Mouse (Mus musculus): ENCODE measurements around the gene Adamtsl1.

Adamtsl1 gene

DNA sequence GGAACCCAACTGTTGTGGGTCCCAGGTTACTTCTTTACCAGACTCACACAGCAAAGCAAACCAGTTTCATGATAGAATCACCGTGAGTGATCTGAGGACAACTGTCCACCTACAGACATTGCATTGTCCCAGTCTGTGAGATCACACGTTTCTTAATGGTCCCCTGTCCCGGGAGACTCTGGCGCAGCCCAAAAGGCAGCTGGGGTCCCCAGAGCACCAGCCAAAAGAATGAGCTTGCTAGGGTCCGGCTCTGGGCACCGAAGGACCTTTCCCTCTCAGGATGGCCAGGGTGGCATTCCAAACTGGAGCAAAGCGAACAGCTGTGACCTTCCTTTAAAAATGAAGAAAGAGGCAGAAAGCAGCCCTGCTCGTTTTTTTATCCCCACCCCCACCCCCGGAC lies at the start of gene Adamtsl1:
Gene Adamtsl1, plus strand, starts transcription at position 381 of the 400 bp plus-strand sequence.
- DNase-seq (ENCODE audit: low spot score), result no peak

DNA sequence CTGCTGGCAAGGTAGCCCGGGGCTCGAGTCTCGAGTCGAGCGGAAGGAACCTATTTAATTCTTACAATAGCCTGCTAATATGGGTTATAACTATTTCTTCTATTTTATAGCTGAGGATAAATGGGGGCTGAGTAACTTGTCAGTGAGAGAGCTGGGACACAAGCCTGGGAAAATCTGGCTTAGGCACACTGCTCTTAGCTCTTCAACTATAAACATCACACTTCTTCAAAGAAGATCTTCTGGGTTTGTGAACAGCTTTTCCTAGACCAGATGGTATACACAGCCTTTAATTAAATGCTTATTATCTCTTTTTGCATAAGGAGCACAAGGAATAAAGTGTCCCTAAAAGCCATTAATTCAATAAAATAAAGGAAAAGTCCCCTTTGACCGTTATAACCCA lies 30.4 kb upstream of the Adamtsl1 start:
- no peak for DNase-seq (ENCODE audit: low spot score)

DNA sequence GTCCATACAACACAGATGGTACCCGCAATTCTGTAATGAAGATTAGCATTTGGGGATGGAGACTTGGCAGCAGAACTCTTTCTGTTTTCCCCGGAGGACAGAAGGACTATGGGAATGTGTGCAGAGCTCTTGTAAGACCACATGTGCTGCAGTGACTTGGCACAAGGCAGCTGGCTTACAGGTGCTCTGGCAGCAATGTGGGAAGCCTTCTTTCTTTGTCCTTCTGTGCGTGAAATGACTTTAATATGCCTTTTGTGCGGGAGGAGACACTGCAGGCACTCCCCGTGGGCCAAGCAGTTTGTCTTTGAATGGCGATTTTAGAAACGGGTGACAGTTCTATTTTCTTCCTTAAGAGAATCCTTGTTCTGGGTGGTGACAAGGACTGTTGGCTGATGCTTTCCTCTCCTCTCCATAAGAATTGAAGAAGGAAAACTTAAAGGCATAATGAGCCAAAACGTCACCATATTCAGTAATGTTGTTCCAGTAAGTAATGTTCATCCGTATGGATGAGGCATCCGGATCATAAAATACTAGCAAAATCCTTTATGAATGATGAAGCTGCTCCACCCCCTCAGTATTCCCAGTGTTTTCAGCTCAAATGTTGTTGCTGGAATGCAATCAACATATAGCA lies 27.5 kb upstream of the Adamtsl1 start:
- no peak for DNase-seq (ENCODE audit: low spot score)

DNA sequence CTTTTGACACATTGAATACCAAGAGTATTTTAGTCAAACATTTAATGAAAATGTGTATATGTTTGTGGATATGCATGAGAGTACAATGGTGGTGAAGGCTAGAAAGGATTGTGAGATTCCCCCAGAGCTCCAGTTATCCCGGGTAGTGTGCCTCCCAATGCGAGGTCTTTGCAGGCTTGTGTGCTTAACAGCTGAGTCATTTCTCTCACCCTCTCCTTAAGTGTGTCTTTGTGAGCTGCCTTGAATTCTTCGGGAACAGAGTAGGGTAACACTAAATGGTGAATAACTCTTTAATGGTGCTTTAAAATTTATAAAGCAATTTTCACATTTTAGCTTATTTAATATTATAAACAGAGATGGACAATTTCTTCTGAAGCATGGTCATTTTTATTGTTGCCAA lies 8.3 kb upstream of the Adamtsl1 start:
- DNase-seq (ENCODE audit: low spot score), result no peak

DNA sequence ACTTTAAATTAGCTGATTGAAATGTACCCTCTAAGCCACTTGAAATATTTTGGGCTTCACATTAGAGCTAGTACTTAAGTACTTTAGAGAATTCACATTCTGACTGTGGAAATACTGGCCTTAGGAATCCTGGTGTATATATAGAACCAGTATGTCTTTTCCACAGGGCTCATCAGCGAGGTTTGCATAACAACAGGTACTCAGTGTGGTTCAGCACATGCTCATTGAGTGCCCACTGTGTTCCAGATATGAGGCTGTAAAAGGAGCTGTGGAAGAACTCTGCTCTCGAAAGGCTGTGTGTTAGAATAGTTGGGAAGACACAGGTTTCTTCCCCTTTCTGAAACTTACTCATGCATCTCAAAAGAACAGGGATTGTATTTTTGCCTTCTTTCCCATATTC lies 7.0 kb upstream of the Adamtsl1 start:
- no peak for DNase-seq (ENCODE audit: low spot score)

DNA sequence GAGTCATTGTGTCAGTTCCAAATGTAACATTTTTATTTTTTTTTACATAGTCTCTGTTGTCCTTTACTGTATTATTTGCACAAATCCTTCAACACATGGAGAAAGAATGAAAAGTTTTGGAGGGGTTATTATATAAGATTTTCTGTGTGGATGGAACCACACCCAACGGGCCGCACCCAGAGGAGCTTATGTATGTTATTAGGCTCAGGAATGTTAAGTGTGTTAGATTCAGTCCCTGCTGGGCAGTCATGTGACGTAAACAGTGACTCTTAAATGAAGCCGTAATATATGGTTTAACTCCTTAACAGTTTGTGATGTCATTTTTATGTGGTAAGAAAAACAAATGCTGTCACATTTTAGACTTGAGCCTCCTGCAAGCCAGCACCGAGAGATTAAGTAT lies 6.5 kb upstream of the Adamtsl1 start:
- no peak for DNase-seq (ENCODE audit: low spot score)

DNA sequence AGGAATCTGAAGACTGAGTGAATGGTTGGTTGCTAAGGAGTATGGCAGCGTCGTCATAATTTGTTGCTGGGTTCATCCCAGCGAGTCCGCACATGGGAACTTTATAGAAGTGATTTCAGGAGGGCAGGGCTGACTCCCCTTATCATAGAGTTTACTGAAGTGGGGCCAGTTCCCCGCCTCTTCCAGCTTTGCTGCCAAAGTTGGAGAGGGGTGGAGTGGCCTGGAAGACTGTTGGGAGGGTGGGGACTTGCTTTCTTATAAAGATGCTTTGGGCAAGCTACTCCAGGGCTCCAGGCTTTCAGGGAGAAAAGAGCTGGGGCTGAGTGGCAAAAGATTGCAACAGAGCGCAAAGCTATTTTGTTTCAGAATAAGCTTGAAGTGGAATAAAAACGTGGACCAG lies 684 bp upstream of the Adamtsl1 start:
- DNase-seq (ENCODE audit: low spot score), result no peak

DNA sequence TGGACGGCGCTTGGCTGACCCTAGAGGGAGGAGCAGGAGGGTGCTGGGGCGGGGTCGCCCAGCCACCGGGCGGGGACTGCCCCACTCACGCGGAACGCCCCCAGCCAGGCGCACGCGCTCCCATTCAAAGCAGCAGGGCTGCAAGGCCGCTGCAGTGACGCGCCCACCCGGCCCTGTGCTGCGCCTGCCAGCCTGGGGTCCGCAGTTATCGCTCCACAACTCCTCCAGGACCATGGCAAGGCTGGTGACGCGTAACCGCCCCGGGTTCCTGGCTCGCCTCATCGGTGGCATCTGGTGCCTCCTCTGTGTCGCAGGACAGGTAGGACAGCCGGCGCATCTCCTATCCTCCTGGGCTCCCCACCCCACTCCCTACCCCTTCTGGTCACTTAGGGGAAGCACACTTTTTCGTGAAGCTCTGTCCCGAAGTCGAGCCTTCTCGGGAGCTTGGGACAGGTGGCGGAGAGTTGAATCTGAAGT lies 271 bp downstream of the Adamtsl1 start:
- DNase-seq (ENCODE audit: low spot score), result no peak

DNA sequence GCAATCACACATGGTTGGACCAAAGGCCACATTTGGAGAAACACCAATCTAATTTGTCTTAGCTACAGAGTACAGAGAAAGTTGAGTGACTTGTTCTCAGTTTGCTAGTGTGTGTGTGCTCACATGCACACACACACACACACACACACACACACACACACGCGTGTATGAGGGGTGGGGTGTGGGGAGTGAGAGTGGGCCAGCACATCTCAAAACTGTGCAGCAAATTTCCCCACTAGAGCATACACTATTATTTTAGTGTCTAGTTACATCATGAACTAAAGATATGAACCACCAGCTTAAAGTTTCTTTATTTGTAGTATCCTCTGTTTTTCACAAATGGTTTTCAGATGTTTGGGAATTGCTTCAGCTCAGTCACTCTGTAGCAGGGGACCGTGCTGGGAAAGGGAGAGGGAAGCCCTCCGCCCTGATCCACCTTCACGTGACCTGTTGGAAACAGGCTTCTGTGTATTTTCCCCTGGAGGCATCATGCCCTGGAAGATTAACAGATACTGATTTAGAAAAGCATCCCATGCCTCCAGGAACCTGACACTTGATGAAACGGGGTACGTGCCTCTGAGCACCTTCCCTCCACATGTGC lies 13.1 kb downstream of the Adamtsl1 start:
- DNase-seq (ENCODE audit: low spot score), result no peak

DNA sequence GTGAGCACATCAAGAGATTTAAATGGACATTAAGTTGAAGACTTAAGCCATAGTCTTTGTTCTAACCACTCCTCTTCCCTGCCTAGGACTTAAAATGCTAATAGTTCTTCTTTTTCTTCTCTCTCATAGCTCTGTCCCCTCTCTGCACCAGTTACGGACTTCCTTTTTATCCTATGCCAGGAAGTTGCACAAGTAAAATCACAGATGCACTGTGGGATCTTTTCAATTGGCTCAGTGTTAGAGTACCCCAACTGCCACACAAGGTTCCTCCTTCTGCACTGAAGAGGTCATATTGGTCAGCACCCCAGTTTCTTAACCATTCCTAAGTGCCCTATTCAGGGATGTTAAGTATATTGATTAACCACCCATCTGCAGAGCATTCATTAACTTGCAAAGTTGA lies 15.9 kb downstream of the Adamtsl1 start:
- no peak for DNase-seq (ENCODE audit: low spot score)

DNA sequence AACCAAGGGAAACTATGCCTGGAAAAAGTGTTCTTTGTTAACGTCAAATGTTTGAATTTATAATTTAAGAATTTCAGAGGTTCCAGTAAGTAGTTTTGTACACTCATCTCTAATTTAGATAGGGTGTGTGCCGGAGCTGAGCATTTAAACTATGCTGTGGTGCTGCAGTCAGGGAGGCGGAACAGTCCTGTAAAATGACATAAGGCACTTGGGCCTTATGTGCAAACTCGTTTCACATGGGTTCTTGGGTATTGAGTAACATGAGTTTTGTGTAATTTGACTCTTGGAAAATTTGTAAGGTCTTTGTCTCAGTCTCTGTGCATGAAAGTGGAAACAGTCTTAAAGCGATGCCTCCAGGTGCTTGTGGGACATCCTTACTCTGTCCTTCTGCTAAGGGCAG lies 25.7 kb downstream of the Adamtsl1 start:
- no peak for DNase-seq (ENCODE audit: low spot score)

DNA sequence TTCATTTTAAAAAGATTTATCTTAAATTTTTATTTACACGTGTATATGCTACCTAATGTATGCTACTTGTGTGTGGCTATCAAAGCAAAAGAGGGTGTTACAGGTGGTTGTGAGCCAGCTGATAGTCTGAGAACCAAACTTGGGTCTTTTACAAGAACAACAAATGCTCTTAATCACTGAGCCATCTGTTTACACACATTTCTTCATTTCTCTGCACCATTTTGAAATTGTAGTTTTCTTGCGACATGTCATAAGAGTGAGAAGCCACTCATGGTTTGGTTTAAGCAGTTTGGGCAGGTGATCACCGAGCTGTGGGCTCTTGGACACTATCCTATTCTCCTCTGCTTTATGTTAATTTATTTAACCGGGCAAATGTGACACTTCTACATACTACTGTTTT lies 29.2 kb downstream of the Adamtsl1 start:
- DNase-seq (ENCODE audit: low spot score), result no peak

DNA sequence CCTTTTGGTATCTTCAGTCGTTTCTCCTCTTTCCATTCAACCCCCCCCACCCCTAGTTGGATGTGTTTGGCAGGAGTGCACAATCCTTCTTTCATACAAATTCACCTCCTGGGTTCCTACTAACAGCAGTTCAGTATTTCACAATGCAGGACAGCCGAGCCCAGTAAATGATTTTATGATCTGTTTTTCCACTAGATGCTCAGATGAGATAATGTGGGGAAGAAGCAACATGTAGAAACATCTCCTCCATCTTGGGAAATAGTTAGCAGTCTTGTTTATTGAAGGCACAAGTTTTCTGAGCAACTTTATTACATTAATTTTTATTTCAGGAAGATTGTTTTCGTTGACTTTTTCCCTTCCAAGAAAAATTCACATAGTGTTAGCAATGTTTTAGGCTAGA lies 40.7 kb downstream of the Adamtsl1 start:
- no peak for DNase-seq (ENCODE audit: low spot score)

DNA sequence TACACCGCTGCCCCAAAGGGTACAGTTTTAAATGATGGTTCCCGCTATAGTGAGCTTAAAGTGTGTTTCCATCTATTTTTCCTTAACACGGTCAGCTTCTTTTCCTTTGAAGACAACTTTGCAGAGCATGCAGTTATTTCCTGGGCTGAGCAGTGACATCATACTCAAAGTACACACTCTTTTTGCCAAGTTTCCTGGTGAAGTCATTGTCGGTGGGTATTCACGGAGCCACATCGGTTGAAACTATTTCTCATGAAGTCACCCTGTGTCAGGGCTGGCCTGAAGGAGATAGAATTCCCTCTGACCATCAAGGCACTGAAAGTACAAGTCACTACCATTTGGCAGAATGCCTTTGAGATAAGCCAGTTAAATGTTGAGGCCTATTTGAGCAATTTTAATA lies 45.8 kb downstream of the Adamtsl1 start:
- no peak for DNase-seq (ENCODE audit: low spot score)

DNA sequence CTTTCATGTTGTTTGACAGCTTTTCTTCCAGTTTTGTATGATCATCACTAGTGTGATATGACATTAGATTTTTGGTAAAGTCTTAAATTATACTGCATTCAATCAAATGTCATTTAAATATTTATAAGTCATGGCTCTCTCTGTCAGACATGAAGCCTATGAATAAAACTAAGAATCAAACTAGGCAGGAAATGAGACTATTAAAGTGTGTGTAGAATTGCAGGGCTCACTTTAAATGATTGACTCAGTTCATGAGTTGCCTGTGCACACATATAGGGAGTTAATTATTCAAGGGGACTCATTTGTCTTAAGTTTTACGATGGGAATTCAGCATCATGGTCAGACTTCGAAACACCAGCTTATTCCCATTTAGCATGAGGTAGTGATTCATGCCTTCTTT lies 71.5 kb downstream of the Adamtsl1 start:
- no peak for DNase-seq (ENCODE audit: low spot score)

DNA sequence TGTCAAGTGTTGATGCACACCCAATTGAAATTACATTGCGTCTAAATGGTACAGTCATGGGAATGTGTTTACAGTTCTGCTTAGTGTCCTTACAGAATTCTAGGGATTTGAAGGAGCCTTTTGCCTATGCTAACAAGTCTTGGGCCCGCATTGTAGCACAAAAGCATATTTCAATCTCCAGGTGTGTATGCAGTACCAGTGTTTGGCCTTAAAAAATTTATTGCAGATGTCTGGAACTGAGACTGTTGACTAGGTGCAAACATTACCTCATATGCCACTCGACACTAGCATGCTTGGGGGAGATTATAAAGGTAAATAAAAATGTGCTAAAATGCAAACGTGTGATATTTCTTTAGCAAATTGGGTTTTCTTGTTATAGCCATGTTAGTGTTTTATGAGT lies 75.0 kb downstream of the Adamtsl1 start:
- DNase-seq (ENCODE audit: low spot score), result no peak

DNA sequence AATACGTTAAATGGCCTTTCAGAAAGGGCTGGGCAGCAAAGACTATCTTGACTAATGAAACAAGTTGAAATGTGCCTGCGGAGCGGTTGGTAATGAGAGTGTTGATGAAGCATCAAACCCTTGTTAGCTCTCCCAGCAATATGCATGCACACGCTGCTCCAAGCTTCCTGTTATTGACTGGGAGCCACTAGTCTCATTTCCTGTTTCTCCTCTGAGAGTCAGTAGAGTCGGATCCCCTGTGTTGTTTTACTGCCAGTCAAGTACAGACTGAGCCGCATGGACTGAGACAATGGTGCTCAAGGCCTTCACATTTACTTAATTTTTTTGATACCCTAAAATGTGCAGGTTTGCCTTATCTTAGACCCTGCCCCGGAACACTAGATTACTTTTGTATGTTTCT lies 77.1 kb downstream of the Adamtsl1 start:
- no peak for DNase-seq (ENCODE audit: low spot score)

DNA sequence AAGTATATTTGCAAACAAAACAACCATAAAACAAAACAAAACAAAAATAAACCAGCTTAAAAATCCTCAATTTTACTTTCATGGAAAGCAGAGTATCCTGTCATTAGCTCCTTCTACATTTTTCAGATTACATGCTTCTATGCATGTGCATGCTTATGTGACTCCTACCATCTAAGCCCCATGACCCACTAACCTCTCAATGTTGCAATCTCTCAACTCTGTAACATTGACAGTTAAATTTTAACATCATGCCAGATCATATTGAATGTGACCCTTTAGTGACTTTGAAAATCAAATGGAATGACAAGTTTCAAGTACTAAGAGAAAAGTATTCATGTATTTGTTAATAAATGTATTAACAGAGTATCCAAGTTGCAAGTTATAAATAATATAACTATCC lies 80.2 kb downstream of the Adamtsl1 start:
- DNase-seq (ENCODE audit: low spot score), result no peak

DNA sequence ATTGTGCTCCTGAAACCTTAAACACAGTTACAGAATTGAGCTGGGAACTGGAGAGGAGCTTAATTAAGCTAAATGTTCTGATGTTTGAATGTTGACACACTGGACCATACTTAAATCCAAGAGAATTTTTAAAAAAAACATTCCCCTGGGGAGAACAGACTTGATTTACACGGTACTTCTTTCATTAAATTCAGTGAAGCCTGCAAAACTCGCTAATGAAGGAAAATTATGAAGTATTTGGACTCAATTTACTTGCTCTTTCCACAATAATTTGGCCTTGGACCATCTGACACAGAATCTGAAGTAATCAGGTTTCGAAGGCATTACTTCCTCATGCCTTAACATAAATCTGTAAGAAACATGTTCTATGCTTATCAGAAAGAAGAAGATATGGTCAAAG lies 99.4 kb downstream of the Adamtsl1 start:
- DNase-seq (ENCODE audit: low spot score), result no peak

DNA sequence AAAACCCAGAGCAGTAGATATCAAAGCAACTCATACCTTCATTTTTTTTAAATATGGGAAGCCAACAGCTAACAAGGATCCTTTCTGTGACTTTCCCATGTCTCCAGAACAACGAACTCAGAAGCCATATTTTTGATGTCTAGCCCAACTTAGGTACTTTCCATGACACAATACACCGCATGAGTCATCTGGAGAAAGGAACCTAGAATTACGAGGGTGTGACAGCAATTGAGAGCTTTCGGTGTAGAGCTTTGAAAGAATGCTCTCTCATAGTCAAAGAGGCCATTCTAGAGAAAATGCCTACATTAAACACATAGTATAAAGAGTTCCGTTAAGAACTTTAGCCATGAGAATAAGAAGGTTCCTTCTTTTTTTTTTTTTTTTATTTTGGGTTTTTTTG lies 104.8 kb downstream of the Adamtsl1 start:
- no peak for DNase-seq (ENCODE audit: low spot score)

DNA sequence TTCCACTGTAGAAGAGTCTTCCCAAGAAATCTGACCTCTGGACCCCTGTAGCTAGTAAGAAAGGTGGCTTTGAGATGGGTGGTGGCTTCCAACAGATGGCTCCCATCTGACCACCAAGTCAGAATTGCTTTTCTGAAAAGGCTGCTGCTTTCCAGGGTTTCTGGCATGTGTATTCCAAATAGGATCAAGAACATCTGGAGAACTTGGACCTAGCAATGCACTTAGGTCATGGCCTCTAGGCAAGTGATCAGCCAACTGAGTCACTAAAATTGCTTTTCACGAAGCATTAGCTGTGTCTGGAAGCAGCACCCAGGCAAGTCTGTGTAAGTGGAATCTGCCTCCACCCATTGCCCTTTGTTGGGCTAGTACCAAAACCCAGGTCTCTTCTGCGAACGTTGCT lies 105.3 kb downstream of the Adamtsl1 start:
- no peak for DNase-seq (ENCODE audit: low spot score)

DNA sequence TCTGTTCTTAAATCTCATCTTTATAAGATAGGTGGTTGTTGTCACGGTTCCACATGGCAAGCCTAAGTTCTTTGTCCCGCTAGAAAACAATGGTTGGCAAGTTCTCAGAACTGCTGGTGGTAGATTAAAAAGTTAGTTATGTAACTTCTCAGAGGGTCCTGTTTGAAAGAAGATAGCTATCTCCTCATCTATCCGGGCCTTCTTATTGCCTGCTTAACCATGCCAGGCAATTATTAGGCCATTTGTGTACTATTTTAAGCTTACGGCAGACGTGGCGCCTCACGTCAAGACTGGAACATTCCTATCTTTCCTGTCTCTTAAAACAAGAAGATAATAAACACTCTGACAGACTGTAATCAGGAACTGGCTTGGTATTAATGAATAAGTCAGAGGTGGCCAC lies 115.4 kb downstream of the Adamtsl1 start:
- no peak for DNase-seq (ENCODE audit: low spot score)

DNA sequence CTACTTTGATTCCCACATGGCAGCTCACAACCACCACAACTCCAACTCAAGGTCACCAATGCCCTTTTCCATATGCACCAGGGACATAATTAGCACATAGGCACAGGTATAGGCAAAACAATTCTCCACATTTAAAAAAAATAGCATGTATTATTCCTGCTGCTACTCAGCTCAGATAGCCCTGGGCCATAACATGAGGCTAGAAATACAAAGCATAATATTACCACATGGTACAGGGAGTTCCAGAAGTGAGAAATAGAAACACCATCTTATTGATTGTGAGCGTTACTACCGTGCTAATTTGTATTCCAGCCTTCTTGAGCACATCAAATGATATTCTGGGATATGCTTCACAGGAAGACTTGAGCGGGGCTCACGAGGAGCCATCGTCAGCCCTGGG lies 155.3 kb downstream of the Adamtsl1 start:
- no peak for DNase-seq (ENCODE audit: low spot score)

DNA sequence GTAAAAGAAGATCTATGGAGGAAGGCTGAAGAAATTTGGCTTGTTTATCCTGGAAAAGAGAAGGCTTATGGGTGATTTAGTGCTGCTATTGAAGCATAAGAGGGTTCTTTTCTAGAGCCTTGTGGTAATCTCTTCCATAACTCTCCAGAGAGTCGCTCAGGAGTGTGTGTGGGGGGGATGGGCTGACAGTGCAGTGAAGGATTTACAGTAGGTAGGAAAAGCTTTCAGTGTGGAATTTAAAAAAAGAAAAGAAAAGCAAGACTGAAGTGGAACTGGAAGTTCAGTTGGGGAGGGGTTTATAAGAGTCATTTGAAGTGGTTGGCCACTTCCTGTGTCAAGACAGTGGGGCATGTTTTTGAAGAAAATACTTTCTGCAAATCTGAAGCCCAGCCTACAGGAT lies 155.8 kb downstream of the Adamtsl1 start:
- no peak for DNase-seq (ENCODE audit: low spot score)
